Mouse (Mus musculus) c-Kit-positive CD71-negative TER-119-negative erythroid progenitor cells, embryonic 14.5 days (primary cell): Measurements from ENCODE around the gene Hrh2.
A peak's percentile ranks its signal among the peaks of the same experiment; 100 is the strongest.

ENCODE experiments used
- DNase-seq: peaks from one replicate; pipeline ENCODE4 v3.0.0-alpha.2; 2013; ENCODE audit warnings: low read depth

The Hrh2 gene

GRCm38 (mm10) chr13:54176406-54177020 is 15.4 kb upstream of the Hrh2 start:
- no peak for DNase-seq

GRCm38 (mm10) chr13:54177346-54177745 is 14.6 kb upstream of the Hrh2 start:
- no peak for DNase-seq

DNA sequence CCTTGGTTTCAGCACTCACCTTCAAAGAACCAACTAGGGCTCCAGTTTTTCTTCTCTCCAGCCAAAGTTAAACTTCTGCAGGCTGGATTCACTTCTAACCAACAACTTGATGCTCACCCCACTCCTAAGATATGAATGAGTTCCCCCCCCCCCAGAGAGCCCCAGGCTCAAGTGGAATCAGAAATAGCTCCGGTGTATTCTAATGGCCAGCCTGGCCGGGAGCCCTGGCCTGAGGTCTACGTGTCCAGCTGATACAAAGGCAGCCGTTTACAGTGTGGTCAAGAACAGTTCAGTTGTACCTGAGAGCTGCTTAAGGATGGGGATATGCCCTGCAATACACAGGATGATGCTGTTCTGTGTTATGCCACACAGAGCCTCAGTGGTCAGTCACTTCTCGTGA is 13.3 kb upstream of the Hrh2 start:
- DNase-seq: no peak

GRCm38 (mm10) chr13:54179971-54180370 is 12.0 kb upstream of the Hrh2 start:
- no peak for DNase-seq

GRCm38 (mm10) chr13:54180461-54180860 is 11.5 kb upstream of the Hrh2 start:
- no peak for DNase-seq

- no peak for DNase-seq
Observed at GRCm38 (mm10) chr13:54181318-54181717, 10.6 kb upstream of the Hrh2 start.

- no peak for DNase-seq
Observed at GRCm38 (mm10) chr13:54181947-54182346, 10.0 kb upstream of the Hrh2 start.

DNA sequence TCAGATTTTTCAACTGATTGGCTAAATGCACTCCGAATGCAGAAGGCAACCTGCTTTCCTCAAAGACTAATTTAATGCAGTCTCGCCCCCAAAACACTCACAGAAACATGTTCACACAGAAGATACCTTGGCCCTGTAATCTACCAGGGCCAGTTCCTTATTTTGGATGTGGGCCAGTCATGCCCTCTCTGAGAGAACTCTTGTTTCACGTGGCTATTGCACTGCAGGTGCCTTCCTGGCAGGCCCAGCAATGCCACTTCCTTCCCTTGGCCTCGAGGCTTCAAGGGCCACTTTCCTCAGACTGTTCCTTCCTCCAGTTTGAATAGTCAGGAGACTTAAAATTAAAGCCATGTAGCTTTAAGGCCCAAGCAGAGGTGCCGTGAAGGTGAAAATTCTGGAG is 5.5 kb upstream of the Hrh2 start:
- no peak for DNase-seq

- DNase-seq: no peak
Observed at GRCm38 (mm10) chr13:54188190-54188706, 3.7 kb upstream of the Hrh2 start.

DNA sequence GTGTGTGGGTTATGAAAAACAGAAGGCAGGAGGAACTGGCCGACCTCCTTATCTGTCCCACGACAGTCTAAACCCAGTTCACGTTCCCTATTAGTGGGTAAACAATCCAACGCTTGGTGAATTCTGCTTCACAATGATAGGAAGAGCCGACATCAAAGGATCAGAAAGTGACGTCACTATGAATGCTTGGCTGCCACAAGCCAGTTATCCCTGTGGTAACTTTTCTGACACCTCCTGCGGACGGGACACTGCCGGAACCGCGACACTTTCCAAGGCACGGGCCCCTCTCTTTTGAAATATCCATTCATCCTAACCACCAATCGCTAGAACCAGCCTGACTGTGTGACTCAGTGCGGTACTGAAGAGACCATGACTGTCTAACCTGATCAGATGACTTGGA is 2.0 kb upstream of the Hrh2 start:
- peak; percentile 48 for DNase-seq

GRCm38 (mm10) chr13:54191181-54191580 is 748 bp upstream of the Hrh2 start:
- DNase-seq: no peak

DNA sequence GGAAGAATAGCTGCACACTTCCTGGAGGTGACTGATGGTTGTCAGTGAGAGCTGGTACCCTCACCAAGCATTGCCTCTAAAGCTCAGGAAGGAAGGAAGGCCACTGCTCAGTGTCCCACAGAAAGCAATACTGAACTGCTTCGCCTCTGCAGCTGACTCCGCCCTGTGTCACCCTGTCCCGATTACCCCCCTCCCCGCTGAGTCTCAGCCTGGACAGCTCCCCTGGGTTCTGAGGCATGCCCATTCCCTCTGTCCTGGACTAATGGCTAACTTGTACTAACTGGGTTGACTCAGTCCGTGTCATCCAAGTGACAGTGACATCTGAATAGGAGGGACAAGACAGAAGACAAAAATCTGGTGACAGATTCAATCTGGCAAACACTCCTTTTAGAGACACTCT is 1.7 kb downstream of the Hrh2 start:
- no peak for DNase-seq

DNA sequence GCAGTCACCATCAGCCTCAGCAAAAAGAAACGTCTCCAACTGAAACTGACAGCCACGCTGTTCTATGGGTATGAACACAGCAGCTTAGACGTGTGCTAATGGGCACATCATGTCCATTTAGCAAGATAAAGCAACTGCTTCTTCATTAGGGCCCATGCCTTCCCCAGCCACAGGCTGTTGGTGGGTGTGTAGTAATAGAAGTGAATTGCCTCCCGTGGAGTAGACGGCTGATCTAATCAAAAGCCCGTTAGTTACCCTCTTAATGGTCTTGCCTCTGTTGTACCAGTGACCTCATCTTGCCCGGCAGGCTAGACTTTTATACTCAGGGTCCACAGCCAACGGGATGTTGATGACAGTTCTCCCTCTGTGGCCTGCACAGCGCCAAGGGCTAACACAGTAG is 7.1 kb downstream of the Hrh2 start:
- DNase-seq: no peak

DNA sequence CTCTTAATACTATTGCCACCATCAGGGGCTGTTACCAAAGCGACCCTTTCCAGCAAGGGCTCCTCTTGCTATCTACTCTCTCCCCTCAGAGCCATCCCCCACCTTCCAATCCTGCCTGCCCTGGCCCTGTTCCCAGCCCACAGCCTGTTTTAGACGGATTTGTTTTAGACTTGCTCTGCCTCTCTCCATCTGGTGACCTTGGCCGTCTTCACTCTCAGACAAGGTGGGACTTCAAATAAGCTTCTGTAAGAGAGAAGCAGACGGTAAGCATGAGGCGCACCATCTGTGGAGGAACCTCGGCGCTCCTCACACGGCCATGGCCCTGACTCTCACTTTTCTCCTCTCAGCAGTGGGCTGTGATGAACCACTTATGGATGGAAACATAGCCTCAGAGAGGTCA is 10.5 kb downstream of the Hrh2 start:
- DNase-seq: no peak

DNA sequence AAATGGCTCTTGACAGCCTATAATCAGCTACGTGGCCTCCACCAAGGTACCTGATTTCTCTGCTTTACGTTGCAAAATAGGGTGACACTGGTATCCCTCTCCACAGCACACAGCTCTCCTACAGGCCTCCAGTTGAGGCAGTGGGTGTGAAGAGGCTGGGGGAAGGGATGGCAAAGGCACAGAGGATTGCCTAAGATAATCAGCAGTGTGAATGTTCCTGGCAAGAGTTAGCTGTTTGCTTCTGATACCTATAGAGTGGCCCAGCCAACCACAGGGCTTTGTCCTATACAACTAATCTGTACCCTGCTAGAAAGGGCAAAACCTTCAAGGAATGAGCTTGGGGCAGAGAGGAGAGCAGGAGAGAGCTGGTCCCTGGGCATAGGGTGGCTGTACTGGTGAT is 11.5 kb downstream of the Hrh2 start:
- DNase-seq: no peak

GRCm38 (mm10) chr13:54205195-54205594 is 13.3 kb downstream of the Hrh2 start:
- no peak for DNase-seq

DNA sequence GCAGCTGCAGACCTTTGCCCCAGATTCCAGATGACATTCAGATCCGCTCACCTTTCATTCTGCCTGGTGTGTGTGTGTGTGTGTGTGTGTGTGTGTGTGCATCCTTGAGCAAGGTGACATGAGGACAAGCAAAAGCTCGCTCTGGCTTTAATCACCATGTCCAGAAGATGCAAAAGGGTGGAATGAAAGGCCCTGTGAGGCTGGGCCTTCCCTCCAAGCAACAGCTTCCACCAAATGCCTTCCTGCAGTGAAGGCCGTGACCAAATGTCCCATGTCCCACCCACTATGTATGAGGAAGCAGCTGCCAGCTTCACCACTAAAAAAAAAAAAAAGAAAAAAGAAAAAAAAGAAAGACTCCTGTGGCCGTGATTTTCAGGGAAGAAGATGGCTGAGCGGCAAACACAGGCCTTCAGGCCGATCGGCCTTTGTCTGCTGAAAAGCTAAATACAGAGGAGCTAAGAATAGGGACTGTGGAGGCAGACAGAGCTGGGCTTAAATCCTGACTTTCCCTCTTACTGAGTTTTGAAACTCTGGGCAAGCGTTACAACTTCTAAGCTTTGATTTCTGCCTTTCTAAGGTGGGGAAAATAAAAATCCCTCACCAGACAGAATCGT is 14.3 kb downstream of the Hrh2 start:
- DNase-seq: no peak

GRCm38 (mm10) chr13:54209476-54210253 is 17.7 kb downstream of the Hrh2 start:
- no peak for DNase-seq

DNA sequence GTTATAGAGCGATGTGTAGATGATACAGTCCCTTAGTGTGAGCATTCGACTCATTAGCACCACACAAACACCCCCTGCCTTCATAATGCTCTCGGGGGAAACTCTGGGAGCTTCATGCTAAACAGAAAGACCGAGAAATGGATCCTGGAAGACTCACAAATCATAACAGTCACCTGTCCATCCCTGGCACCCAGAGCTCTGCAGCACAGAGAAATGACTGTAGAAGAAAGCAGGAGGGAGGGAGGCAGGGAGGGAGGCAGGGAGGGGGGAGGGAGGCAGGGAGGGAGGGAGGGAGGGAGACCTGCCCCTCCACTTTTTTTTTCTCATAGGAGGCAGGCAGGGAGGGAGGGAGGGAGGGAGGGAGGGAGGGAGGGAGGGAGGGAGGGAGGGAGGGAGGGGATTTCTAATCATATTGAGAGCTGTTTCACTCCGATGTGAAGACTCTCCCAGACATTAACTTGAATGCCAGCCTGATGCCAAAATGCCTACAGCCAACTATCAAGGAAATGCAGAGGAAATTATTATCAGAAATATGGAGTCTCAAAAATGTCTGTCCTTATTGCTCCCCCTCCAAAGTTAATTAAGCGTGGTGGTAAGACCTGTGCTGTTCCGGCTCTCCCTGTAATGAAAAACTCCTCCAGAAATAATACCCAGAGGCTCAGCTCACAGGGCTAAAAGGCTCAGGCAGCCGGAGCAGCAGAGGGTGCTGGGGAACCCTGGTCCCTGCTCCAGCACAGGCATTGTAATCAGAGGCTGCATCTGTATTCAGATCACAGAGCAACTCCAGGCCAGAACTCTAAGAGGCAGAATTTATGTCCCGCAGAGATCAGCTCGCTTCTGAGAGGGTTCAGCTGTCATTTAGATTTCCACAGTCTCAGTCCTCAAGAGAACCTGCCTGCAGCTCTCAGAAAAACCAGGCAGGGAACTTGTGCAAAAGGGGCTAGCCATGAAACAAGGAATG is 19.9 kb downstream of the Hrh2 start:
- no peak for DNase-seq

DNA sequence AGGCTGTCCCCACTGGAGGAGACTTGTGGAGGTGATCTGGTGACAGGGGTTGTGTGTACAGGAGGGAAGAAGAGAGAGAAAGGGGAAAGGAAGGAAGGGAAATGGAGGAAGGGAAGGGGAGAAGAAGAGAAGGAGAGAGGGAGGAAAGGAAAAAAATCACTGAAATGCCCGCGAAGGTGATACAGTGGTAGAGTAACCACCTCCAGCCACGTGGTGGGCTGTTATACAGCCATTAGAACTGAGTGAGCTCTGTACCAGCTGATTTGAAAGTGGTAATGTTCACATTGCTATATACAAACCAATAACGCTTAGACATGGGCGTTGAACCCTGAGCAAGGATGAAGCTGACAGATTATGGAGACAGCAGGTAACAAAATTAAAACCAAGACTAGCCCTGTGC is 20.6 kb downstream of the Hrh2 start:
- no peak for DNase-seq

DNA sequence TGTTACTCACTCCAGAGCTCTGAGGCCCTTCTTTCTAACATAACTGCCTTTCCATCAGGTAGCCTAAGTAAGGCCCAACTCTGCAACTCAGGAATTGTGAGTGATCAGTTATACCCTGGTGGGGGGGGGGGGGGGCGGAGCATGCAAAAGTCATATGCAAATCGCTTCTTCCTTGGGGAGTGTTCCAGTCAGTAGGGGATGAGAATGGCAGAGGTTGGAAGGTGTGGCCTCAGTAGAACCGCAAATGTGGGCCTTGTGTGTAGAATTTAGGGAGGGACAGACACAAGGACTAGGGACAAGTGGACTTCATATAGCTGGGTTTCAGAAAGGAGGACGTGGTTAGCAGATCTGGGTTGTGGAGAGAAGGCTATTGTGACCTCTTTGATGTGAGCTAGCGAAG is 23.3 kb downstream of the Hrh2 start:
- DNase-seq: no peak

- no peak for DNase-seq
Observed at GRCm38 (mm10) chr13:54215777-54216316, 23.9 kb downstream of the Hrh2 start.
